Mouse (Mus musculus): Measurements from ENCODE around the gene Gk5. TPM values are rescaled to one million over a fixed set of nuclear protein-coding genes. Genes with fewer than 3 reads are reported as not detected.

The Gk5 gene
- polyA plus RNA-seq, 1 experiment, result 0.28 TPM

GRCm38 (mm10) chr9:96214171-96214570, 95.0 kb downstream of the Gk5 start:
- Histone ChIP-seq H3K4me1 (peaks cover 7% of the 10 kb centered on the region), H3K27me3 (replicated peaks) (no peaks in the 10 kb centered on the region), H3K36me3 (replicated peaks; ENCODE audit: low read length) (peaks cover 5% of the 10 kb centered on the region), H3K9me3 (peaks cover 3% of the 10 kb centered on the region), H3K4me3 (replicated peaks) (no peak overlapping the region)
- no peak for TF ChIP-seq GATA1 (IDR thresholded peaks at IDR 0.05; ENCODE audit: borderline replicate concordance, low read length)
- no peak for TF ChIP-seq FLI1 (IDR thresholded peaks at IDR 0.05; ENCODE audit: low read length)

- no peak for TF ChIP-seq FLI1 (IDR thresholded peaks at IDR 0.05; ENCODE audit: low read length)
- no peak for TF ChIP-seq GATA1 (IDR thresholded peaks at IDR 0.05; ENCODE audit: borderline replicate concordance, low read length)
- no peak overlapping the region for H3K4me3 ChIP-seq (replicated peaks)
- peaks cover 3% of the 10 kb centered on the region for H3K9me3 ChIP-seq
- H3K4me1 ChIP-seq, result peaks cover 12% of the 10 kb centered on the region
- peaks cover 5% of the 10 kb centered on the region for H3K36me3 ChIP-seq (replicated peaks; ENCODE audit: low read length)
- H3K27me3 ChIP-seq (replicated peaks), result no peaks in the 10 kb centered on the region
These were observed 98.1 kb downstream of the Gk5 start for GRCm38 (mm10) chr9:96217299-96217698.

- Histone ChIP-seq H3K4me1 (peaks cover 11% of the 10 kb centered on the region), H3K27me3 (replicated peaks) (no peaks in the 10 kb centered on the region), H3K36me3 (replicated peaks; ENCODE audit: low read length) (peaks cover 5% of the 10 kb centered on the region), H3K9me3 (peaks cover 3% of the 10 kb centered on the region), H3K4me3 (replicated peaks) (no peak overlapping the region)
- no peak for TF ChIP-seq GATA1 (IDR thresholded peaks at IDR 0.05; ENCODE audit: borderline replicate concordance, low read length)
- TF ChIP-seq FLI1 (IDR thresholded peaks at IDR 0.05; ENCODE audit: low read length), result no peak
These were observed 98.6 kb downstream of the Gk5 start for GRCm38 (mm10) chr9:96217799-96218198.

- TF ChIP-seq GATA1 (IDR thresholded peaks at IDR 0.05; ENCODE audit: borderline replicate concordance, low read length) (no peak), FLI1 (IDR thresholded peaks at IDR 0.05; ENCODE audit: low read length) (no peak)
- peaks cover 3% of the 10 kb centered on the region for H3K9me3 ChIP-seq
- peaks cover 5% of the 10 kb centered on the region for H3K36me3 ChIP-seq (replicated peaks; ENCODE audit: low read length)
- no peaks in the 10 kb centered on the region for H3K27me3 ChIP-seq (replicated peaks)
- no peak overlapping the region for H3K4me3 ChIP-seq (replicated peaks)
- H3K4me1 ChIP-seq, result peaks cover 7% of the 10 kb centered on the region; the same call in 1 of the 2 replicates
These were observed 100.0 kb downstream of the Gk5 start for GRCm38 (mm10) chr9:96219114-96219669.

- Histone ChIP-seq H3K9me3 (no peaks in the 10 kb centered on the region), H3K36me3 (replicated peaks; ENCODE audit: low read length) (no peaks in the 10 kb centered on the region), H3K27me3 (replicated peaks) (no peaks in the 10 kb centered on the region), H3K4me1 (peaks cover 7% of the 10 kb centered on the region; the same call in 1 of the 2 replicates), H3K4me3 (replicated peaks) (no peak overlapping the region)
- TF ChIP-seq GATA1 (IDR thresholded peaks at IDR 0.05; ENCODE audit: borderline replicate concordance, low read length), result no peak
- no peak for TF ChIP-seq FLI1 (IDR thresholded peaks at IDR 0.05; ENCODE audit: low read length)
These were observed 101.3 kb downstream of the Gk5 start for GRCm38 (mm10) chr9:96220419-96220818.

- no peaks in the 10 kb centered on the region for H3K9me3 ChIP-seq
- H3K36me3 ChIP-seq (replicated peaks; ENCODE audit: low read length), result no peaks in the 10 kb centered on the region
- H3K4me3 ChIP-seq (replicated peaks), result no peak overlapping the region
- no peaks in the 10 kb centered on the region for H3K27me3 ChIP-seq (replicated peaks)
- no peak for TF ChIP-seq FLI1 (IDR thresholded peaks at IDR 0.05; ENCODE audit: low read length)
- peaks cover 7% of the 10 kb centered on the region; the same call in 1 of the 2 replicates for H3K4me1 ChIP-seq
These were observed 104.1 kb downstream of the Gk5 start for GRCm38 (mm10) chr9:96223302-96223701.

GRCm38 (mm10) chr9:96228285-96228684, 109.1 kb downstream of the Gk5 start:
- H3K4me1 ChIP-seq, result peaks cover 5% of the 10 kb centered on the region; the same call in 1 of the 2 replicates
- no peaks in the 10 kb centered on the region for H3K27me3 ChIP-seq (replicated peaks)
- H3K9me3 ChIP-seq, result no peaks in the 10 kb centered on the region
- no peaks in the 10 kb centered on the region for H3K36me3 ChIP-seq (replicated peaks; ENCODE audit: low read length)
- H3K4me3 ChIP-seq (replicated peaks), result no peak overlapping the region
- no peak for TF ChIP-seq FLI1 (IDR thresholded peaks at IDR 0.05; ENCODE audit: low read length)
- no peak for TF ChIP-seq GATA1 (IDR thresholded peaks at IDR 0.05; ENCODE audit: borderline replicate concordance, low read length)

GRCm38 (mm10) chr9:96230271-96230670, 111.1 kb downstream of the Gk5 start:
- Histone ChIP-seq H3K36me3 (replicated peaks; ENCODE audit: low read length) (no peaks in the 10 kb centered on the region), H3K9me3 (no peaks in the 10 kb centered on the region), H3K4me1 (peaks cover 5% of the 10 kb centered on the region; the same call in 1 of the 2 replicates), H3K27me3 (replicated peaks) (no peaks in the 10 kb centered on the region), H3K4me3 (replicated peaks) (no peak overlapping the region)
- TF ChIP-seq FLI1 (IDR thresholded peaks at IDR 0.05; ENCODE audit: low read length) (no peak), GATA1 (IDR thresholded peaks at IDR 0.05; ENCODE audit: borderline replicate concordance, low read length) (no peak)

Other genes with a start within 250 kb of the Gk5 start
- 0.35 and 1.4 TPM in 2 replicates for gene Xrn1, start 164.6 kb upstream of the Gk5 start, polyA plus RNA-seq (2012; ENCODE audit: insufficient read depth, low replicate concordance)
- gene Tfdp2, start 76.9 kb downstream of the Gk5 start, polyA plus RNA-seq (2012; ENCODE audit: insufficient read depth, low replicate concordance), result 1.9 and 3.5 TPM in 2 replicates
- gene Atp1b3, start 245.1 kb downstream of the Gk5 start, polyA plus RNA-seq (2012; ENCODE audit: insufficient read depth, low replicate concordance), result 124 and 126 TPM in 2 replicates

Measured in megakaryocyte, embryonic 14.5 days (primary cell).